Mouse (Mus musculus) cerebellum, postnatal 10 days (tissue): Measurements from ENCODE around the gene Gm6588.
A peak's percentile ranks its signal among the peaks of the same experiment; 100 is the strongest.
"Not testable (repeated sequence)": the region's sequence is repeated elsewhere in the genome, so short reads cannot be mapped to it uniquely, and the experiment has no call there.

Experiments
- DNase-seq, 2 experiments: peaks; one replicate each; pipeline ENCODE4 v3.0.0; 2021; ENCODE audit warnings: mixed read lengths in 2 of 2

Gene Gm6588

GRCm38 (mm10) chr5:112448747-112449440 is at the start of gene Gm6588:
Gm6588 (plus strand) TSS chr5:112449426.
- no peak for DNase-seq

GRCm38 (mm10) chr5:112402437-112402836 is 46.8 kb upstream of the Gm6588 start:
- DNase-seq = no peak

- DNase-seq = peak; percentile 38
These were observed 43.2 kb upstream of the Gm6588 start for GRCm38 (mm10) chr5:112406017-112406416.

DNA sequence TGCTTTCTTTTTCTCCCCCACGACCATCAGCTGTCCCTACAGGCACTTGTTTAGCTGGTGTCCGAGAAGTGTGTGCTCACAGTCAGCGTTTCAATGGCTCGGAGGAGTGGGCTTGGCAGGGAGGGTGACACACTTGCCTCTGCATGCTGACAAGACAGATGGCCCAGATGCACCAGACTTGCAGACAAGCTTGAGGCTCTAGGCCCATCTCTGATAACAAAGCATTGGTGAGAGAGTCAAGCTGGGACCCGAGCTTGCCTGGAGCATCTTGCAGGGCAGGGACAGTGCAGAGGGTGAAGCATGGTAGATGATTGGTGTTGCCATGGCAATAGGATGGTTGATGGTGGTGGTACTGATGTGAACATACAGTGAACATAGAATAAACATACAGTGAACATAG is 40.0 kb upstream of the Gm6588 start:
- peak; percentile 67 to 78 for DNase-seq

DNA sequence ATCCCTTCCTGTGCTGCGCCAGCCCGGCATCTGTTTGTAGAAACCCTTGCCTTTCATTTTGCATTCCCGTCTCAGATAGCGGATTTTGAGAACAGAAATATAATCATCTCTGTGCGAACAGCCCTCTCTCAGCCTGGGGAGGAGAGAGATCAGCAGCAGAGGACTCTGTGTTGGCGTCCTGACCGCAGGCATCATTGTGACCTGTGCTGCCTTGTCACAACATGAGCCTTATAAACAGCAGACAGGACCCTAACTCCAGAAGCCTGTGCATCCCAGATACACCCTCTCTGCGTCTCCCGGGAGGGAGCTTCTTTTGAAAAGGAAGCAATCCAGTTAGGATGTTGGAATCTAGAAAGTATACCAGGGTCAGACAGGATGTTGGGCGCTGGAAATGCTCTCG is 38.2 kb upstream of the Gm6588 start:
- DNase-seq = peak in 1 of 2 experiments; percentile 56

DNA sequence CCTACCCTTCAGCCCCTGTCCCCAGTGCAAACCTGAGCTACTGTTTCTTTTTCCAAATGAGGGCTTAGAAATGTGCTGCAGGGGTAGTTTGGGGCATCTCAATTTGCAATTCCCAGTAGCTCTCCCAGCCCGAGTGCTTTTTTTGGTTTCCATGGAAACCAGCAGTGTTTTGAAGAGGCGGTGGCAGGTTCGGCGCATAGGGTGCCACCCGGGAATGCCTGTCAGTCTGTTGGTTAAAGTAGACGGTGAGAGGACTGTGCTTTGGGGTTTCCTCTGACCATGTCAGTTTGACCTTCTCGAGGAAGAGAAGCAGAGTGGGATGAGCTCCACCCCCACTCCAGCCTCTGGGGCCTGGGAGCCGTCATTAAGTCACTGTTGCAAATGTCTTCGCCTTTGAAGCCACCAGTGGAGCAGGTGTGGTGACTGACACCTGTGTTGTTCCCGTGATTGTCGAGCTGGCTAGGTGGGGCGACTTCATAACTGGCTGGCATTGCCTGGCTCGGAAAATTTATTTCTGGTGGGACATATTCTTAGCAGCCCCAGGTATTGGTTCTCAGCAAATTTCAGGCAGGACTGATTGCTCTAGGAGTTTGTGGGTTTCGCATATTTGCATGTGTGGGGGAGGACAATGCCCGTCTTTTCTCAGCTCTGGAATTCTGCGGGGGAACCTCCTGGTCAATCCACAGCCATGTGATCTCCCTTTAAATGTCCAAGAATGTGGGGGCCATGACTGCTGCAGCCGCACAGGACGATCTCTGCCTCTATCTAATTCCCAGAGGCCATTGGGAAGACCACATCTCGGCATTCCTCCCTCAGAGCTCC is 37.5 kb upstream of the Gm6588 start:
- DNase-seq = peak in 1 of 2 experiments; percentile 44

GRCm38 (mm10) chr5:112412781-112413180 is 36.4 kb upstream of the Gm6588 start:
- DNase-seq = not testable (repeated sequence)

GRCm38 (mm10) chr5:112416673-112417072 is 32.6 kb upstream of the Gm6588 start:
- peak in 1 of 2 experiments; percentile 49 for DNase-seq

DNA sequence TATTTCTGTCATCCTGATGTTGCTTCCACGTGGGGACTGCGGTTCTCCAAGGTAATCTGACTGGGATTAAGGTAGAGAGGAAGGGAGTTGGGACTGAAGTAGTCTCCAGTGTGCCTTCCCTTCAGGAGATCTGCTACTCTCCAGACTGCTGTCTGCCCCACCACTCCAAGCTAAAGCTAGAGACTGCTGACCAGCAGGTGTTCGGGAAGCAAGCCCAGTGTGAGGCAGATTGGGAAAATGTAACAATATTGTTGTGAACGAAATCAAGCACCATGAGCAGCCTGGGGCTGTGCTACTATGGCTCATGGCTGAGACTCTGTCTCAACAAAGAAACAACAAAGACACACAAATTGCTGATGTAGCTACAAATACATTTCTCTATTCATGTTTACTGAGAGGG is 31.2 kb upstream of the Gm6588 start:
- peak; percentile 83 to 86 for DNase-seq

DNA sequence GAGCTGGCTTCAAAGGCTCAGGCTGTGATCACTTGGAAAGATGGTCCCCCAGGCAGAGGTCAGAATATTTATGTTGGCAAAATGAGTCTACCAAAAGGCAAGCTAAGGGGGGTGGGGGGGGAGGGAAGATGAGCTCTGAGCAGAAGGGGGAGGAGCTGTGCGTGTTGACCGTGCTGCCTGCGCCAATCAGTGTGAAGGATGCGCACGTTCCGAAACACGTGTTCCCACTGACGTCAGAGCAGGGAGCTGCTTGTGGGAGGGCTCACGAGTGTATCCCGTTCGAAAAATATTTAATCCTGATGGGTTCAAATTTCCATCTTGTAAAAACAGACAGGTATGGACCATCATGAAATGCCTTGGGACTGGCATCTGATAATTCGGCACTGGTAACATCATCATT is 29.7 kb upstream of the Gm6588 start:
- DNase-seq = no peak

DNA sequence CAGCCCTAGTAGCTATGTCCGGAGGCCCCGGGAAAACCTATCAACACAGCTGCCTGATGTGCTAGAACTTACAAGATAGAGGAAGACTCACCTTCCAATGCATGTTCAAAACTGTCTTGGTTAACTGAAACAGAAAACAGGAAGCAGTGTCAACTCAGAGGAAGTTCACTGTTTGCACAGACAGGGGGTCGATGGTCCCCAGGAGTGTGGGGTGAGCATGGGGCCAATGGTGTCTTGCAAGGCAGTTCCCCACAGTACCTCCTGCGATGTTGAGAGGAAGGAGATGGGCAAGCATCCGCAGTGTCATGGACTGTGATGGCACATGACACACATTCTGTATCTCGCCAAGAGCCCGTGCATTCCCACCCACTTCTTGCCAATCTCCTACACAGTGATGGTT is 22.6 kb upstream of the Gm6588 start:
- DNase-seq = no peak

GRCm38 (mm10) chr5:112427283-112427682 is 21.9 kb upstream of the Gm6588 start:
- peak; percentile 94 to 98 for DNase-seq

GRCm38 (mm10) chr5:112428944-112429343 is 20.3 kb upstream of the Gm6588 start:
- peak; percentile 94 to 95 for DNase-seq

DNA sequence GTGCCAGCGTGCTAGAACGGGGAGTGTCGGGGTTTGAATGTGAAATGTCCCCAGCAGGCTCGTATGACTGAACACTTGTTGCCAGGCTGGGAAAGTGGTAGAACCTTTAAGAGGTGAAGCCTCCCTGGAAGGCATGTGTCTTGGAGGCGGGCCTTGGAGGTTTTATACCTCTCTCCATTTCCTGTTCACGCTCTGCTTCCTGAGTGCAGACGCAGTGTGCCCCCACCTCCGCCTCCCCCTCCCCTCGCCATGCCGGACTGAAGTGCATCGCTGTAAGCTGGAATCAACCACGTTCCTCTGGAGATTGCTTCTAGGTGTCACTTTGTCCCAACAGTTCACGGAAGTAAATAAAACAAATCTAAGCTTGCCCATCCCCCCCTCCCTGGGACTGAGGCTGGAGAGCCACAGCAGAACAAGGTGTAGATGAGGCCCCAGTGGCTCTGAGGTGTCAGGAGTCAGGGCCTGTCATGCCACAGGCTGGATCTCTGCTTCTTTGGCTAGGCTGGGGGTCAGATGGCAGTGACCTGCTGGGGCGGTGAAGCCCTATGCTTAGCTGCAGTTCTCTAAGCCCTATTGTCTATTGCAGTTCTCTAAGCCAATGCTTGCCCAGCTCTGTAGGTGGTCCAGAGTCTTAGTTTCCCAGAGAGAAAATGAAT is 18.0 kb upstream of the Gm6588 start:
- no peak for DNase-seq

DNA sequence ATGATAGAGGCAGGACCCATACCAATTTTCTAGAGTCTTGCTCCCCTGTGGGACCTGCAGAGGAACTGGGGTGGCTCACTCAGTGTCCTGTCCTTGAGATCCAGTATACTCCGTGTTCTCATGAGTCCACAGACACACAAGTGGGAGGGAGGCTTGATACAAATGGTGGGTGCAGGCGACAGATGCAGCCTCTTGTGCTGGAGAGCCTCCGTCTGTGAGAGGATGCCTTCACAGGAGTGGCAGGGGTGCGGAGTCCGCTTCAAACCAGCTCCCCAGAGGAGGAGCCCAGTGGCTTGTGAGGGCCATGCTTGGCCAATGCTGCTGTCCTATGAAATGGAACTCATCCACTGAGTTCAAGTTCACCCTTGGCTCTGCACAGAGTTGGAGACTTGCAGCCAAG is 17.2 kb upstream of the Gm6588 start:
- no peak for DNase-seq

DNA sequence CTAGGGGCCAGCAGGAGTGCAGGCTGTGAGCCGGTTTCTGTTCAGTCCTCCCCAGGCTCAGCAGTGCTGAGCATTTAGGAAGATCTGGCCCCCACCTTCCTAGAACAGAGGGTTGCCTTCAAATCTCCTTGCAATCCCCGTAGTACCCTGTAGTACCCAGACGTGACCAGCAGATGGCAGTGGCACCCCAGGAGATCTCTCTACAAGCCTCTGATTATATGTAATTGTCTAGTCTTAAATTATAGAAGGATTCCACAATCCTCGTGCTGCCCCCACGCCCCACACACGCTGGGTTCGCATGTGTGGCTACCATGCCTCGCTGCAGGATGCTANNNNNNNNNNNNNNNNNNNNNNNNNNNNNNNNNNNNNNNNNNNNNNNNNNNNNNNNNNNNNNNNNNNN is 16.2 kb upstream of the Gm6588 start:
- peak; percentile 91 to 93 for DNase-seq

- peak in 1 of 2 experiments; percentile 58 for DNase-seq
These were observed 10.7 kb upstream of the Gm6588 start for GRCm38 (mm10) chr5:112438535-112438934.

- DNase-seq = no peak
These were observed 3.9 kb downstream of the Gm6588 start for GRCm38 (mm10) chr5:112453088-112453487.

DNA sequence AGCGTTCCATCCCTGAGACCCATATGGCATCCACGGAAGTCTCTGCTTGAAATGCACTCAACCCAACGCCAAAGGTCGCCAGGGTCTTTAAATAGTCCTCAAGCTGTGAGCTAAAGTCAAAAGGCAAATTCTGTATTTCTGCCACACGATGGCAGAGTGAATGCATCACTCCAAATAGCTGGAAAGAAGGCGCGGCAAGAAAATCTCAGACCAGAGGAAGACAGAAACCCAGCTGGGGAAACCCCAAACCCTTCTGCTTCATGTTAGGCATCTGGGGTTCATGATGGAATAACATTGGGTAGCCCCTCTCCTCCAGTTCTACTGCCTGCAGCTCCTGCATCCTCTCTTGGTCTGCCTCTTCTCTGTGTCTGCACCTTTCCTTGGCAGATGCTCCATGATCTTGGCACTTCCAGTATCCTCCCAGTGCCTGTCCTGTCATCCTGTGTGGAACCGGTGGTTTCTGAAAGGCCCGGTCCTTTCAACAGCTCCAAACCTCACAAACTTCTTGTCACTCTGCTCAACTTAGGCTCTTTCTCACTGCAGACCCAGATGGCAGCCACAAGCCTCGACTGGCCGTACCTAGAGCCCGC is 5.8 kb downstream of the Gm6588 start:
- peak; percentile 60 to 61 for DNase-seq

GRCm38 (mm10) chr5:112459903-112460302 is 10.7 kb downstream of the Gm6588 start:
- peak; percentile 70 to 77 for DNase-seq

DNA sequence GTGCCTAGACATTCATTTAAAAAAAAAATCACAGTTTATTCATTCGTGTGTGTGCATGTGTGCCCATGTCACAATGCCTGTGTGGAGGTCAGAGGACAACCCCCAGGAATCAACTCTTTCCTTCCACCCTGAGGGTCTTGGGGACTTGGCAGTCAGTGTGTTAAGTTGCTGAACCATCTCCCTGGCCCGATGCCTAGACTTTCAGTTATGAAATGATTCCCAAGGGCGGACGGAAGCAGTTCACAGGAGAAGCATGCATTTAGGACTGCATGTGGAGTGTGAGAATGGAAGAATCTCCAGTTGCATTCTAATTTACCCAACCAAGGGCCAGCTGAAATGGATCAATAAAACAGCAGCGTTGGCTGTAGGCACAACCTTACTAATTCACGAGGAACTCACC is 17.1 kb downstream of the Gm6588 start:
- DNase-seq = peak; percentile 50 to 59

DNA sequence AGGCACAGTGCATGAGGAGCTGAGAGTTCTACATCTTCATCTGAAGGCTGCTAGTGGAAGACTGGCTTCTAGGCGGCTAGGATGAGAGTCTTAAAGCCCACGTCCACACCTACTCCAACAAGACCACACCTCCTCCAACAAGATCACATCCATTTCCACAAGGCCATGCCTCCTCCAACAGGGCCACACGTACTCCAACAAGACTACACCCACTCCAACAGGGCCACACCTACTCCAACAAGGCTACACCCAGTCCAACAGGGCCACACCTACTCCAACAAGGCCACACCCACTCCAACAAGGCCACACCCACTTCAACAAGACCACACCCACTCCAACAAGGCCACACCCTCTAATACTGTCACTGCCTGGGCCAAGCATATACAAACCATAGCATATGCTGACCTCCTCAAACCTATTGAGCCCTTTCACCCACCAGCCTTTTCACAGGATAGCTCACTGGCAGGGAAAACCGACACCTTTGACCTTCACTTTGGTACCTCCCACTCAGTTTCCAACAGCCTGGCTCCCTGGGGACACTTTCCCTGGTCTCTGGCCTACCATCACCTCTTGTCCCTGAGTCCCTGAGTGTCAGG is 19.9 kb downstream of the Gm6588 start:
- DNase-seq = no peak

DNA sequence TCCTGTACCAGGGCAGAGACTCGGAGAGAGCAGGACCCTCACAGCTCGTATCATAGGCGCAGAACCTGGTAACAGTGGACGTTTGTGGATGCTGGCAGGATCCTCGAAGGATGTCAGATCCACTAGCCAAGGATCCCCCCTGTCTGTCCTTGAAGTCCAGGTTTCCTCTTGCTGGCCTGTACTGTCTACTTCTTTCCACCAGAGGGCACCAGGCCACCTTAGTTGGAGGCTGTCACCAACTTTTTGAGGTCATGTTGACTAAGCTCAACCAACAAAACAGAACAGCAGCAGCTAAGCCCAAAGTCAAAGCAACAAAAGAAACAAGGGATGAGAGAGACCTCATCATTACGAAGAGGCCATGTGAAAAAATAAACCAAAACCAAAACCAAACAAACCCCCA is 20.9 kb downstream of the Gm6588 start:
- peak; percentile 87 to 88 for DNase-seq
